Mouse (Mus musculus) embryo, embryonic 10.5 days (tissue): ENCODE results near the gene Furin.
A peak's percentile ranks its signal among the peaks of the same experiment; 100 is the strongest.

Source experiments
- DNase-seq: peaks from one replicate; pipeline ENCODE4 v3.0.0-alpha.2; 2015; ENCODE audit warnings: low spot score

Gene Furin

DNA sequence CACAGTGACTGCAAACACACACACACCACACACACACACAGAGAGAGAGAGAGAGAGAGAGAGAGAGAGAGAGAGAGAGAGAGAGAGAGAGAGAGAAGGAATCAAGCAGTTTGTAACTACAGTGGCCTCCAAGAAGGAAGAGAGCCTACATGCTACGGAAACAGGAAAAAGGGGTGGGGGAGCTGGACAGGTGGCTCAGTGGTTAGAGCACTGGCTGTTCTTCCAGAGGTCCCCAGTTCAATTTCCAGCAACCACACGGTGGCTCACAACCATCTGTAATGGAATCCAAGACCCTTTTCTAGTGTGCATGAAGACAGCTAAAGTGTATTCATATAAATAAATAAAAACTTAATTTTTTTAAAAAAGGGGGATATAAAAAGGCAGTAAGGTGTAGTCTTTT lies 32.6 kb downstream of the Furin start:
- no peak for DNase-seq

DNA sequence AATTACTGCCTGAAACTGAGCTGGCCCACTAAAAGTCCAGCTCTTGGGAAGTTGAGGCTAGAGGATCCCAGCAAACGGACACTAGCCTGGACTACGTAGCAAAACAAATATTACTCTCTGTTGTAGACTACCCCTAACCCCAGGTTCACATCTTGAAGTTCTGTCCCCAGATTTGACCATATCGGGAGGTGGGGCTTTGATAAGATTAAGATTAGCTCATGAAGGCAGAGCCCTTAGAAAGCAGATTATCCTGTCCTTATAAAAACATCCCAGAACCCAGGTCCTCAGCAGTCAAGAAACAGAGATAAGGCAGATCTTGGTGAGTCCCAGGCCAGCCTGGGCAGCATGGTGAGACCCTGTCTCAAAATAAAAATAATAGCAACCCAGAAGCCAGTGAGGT lies 33.1 kb downstream of the Furin start:
- DNase-seq: no peak

DNA sequence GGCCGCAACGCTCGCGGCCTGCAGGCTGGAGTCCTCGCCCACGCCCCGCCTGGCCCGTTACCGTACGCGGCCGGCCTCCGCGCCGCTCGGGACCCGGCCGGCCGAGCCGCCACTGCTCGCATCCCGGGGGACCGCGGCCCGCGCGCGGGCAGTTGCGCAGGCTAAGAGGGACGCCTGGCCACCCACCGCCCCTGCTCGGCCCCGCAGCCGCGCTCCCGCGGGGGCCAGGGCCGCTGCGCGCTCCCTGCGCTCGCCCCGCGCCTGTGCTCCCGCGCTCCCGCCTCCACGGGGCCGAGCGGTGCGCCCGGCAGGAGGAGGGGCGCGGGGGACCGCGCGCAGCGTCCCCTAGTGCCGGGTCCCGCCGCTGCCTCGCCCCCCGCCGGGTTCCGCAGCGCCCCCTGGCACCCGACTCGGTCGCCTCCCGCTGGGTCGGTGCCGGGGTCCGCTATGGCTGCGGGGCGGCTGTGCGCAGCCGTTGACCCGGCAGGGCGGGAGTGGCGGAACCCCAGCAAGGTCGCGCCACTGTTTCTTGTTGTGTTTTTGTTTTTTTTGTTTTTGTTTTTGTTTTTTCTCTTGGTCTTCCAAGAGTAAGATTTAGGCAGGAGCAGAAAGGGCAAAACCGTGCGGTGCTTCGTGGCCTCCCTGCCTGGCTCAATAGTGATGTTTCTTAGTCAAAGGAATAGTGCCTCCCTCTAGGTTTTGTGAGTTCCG lies 34.0 kb downstream of the Furin start, which contains the start of gene Man2a2:
TSS of gene Man2a2 (minus strand) at position 335 of the 711 bp plus-strand sequence.
- DNase-seq: peak; percentile 82

DNA sequence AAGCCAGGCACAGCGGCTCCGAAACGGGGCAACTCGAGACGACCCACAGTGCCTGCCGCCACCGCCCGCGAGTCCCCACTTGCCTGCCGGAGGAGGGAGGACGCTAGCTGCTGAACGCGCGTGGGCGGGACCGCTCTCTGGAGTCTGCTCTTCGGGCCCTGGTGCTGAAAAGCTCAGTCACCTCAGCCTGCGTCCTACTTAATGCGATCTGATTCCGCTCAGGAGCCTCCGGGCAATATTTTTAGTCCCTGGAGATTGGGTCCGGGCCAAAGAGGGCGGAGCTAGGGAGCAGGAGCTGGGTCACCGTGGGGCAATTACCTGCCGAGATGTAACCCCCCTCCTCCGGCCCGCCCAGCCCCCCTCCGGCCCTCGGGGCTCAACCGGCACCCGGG lies 34.6 kb downstream of the Furin start:
- peak; percentile 71 for DNase-seq

DNA sequence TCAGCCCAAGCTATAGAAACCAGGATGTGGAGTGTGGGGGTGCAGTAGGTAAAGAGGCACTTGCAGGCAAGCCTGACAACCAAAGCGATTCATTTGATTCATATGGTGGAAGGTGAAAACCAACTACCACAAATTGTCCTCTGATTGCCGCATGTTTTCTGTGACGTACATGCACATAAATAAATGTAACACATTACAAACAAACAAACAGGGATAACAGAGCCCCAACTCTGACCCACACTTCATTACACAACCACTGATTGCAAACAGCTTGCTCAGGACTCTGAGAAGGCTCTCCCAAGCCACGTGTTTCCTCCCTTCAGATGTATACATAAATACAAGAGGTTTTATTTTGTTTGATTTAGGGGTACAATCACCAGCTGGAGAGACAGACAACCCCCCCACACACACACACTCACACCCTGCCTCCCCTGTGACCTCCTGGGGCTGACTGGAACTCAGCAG lies 35.2 kb downstream of the Furin start:
- no peak for DNase-seq

DNA sequence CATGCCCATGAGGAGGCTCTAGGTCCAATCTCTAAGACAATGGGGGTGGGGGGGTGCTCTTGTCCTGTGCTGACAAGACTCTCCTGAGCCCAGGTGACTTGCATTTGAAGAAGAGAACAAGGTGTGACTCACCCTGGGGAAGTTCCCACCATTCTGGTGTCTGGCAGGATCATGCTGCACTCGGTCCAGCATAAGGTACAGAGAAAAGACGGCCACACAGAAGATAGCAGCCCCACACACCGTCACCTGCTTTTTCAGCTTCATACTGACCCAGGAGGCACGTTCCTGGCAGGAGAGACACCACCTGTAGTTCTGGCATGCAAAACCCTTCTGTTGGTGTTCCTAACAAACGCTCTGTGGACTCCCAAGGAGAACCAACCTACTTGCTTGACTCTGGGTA lies 35.8 kb downstream of the Furin start:
- DNase-seq: no peak

DNA sequence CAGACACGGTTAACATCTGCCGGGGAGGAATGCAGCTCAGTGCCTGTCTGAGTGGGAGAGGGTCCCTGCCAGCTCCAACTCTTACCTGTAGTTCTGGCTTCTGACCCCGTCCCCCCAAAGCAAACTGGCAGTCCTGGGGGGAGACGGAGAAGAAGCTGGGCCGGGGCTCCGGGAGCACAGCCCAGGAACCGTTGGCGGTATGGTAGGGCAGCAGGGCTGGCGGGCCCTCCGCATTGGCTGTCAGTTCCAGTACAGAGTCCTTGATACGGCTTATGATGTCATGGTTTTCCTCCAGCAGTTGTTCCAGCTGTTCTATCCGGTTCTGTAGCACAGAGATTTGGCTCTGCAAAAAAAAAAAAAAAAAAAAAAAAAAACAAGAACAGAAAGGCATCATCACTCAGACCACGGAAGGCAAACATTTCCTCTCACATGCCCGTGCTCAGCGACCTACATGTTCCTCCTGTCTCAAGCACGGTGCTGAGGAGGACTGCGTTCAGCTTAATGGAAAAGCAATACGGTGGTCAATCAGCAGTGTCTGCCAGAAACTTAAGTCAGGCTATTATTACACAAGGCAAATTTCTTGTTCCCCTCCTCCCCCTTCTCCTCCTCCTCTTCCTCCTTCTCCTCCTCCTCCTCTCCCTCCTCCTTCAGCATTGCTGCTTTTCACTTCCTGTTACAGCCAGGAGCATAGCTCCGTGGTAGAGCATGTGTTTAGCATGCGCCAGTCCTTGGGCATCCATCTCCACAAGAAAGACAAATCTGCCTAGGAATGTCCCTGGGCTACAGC lies 36.4 kb downstream of the Furin start:
- no peak for DNase-seq

DNA sequence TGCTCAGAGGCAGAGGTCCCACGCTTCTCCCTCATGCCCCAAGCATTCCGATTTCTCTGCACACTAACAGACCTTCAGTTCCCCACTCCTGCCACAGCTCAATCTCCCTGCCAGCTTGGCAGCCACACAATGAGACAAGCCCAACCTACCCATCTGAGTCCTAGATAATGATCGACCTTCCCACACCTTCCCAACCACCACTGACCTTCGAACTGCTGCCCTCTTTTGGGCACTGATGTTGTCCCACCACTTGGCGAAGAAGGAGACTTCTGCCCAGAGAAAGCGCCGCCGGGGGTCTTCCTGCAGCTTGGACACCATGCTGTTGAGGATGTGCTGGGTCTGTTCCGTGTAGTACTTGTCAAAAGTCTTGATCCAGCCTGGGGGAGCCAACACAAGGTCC lies 37.2 kb downstream of the Furin start:
- DNase-seq: no peak

DNA sequence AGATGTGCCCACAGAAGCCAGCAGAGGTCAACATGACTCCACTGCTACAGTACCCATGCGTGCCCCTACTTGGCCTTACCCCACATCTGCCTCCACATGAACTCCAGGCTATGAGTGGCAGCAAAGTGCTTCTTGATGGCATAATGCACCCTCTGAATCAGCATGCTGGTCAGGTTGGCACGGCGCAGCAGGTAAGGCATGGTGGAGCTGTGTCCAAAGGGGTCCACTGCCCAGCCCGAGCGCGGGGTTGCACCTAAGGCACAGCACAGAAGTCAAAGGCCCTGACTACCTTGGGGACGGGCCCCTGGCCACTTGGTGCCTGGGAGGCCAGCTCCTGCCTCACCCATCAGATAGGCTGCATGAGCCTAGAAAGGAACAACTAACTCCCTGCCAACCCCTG lies 38.0 kb downstream of the Furin start:
- no peak for DNase-seq

DNA sequence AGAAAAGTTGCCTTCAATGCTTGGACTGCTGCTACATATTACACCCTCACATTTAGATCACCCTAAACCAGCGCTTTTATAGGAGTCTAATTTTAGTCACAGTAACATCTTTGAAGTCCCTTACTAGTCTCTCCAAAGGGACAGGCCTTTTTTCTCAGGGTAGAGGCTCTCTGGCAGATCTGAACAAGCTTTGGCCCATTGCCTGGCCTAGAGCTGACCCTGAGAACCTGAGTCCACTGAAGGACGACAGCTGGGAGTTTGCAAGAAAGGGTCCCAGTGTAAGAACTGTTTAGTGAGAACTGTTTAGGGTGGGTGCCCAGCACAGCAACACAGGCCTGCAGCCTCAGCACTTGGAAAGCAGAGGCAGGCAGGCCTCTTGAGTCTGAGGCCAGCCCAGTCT lies 39.5 kb downstream of the Furin start:
- no peak for DNase-seq

DNA sequence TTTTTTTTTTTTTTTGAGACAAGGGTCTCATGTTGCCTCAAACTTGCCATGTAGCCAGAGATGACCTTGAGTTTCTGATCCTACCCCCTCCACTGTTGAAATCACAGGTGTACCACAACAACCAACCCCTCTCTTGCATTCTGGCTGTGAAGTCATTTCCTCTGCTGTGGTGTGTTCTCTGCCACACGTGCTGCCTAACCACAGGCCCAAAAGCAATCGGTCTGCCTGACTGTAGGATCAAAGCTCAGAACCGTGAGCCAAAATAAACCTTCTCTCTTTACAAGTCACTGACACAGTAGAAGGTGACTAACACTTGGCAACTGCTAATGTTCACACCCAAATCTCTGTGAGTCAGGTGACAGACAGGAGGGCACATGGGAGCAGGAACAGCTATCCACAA lies 44.8 kb downstream of the Furin start:
- no peak for DNase-seq

DNA sequence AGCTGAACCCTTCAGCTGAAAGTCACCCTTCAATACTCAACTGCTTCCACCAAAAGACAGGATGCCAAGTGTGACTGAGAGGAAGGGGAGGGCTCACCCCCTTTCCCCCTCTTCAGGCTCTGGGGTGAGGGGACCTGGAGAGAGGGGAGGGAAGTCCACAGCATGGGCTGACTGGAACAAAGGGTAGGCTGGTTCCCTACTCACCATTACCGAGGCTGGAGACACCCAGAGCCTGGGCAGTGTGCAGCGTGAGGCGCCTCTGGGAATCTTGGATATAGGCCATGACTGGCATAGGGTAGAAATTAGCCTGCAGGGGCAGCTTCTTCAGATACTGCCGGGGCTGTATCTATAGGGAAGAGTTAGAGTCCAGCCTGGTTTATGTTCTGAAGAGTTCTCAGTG lies 47.2 kb downstream of the Furin start:
- no peak for DNase-seq

DNA sequence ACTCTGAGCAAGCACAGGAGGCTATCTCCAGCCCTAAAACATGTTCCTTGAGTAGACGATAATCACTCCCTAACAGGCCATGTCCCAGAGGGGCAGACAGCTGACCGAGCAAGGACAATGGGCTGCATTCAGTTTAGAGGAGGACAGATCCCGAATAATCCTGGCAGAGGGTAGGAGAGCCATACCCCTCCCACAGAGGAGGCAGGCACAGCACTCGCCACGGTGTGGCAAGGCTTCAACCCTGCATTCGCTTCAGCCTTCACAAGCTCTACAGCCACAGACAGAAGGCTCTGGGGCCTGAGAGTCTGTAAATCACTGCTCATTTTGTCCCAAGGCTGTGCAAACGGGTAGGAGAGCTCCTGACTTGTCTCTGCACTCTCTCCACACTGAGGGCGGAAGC lies 48.1 kb downstream of the Furin start:
- peak; percentile 53 for DNase-seq

DNA sequence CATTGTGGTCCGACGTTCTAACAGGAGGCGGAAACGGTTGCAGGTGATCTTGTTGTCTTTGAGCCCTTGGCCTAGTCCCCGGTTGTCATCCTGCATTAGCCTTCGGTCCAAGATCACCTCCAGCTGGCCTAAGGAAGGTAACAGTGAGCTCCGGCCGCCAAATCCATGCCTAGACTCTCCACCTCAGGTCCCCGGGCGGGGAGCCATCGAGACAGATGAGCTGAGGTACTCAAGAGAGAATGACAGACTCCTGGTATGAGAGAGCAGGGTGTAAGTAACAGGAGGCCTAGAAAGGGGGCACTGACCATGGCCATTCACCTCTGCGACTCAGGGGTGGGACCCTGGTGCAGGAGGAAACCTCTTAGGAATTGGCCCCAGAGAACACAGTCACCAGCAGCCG lies 48.9 kb downstream of the Furin start:
- DNase-seq: no peak

DNA sequence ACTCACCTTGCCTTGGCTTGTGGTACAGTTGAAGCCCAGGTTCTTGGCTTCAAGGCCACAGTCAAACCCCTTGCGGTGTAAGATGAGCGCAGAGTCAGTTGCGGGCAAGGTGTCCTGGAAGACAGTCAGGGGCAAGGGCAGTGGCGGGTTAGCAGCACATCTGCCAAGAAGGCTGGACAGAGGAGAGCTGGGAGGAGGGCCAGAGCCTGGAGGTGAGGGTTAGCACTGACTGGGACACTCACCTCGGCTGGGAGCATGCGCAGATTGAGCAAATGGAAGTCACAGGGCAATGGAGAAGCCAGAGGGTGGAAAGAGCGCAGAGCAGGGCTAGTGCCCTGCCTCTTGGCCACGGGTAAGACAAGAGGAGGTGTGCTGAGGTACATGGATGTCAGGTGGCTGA lies 52.3 kb downstream of the Furin start:
- DNase-seq: no peak

DNA sequence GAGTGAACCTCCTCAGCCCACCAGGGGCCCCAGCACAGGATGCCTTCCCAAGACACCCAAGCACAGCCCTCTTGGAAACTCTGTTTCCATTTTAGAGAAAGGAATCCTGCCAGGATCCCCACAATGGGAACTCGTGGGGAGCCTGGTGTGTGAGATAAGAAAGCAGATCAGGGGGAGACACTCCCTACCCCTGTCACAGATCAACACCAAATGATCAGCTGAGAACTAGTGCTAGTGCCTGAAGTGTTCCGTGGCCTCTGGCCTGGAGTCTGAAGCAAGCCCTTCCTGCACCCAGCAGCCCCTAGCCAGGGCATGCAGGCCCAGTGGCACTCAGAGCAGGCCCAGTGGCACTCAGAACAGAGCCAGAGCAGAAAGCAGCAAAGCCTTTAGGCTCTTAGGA lies 54.4 kb downstream of the Furin start:
- no peak for DNase-seq

DNA sequence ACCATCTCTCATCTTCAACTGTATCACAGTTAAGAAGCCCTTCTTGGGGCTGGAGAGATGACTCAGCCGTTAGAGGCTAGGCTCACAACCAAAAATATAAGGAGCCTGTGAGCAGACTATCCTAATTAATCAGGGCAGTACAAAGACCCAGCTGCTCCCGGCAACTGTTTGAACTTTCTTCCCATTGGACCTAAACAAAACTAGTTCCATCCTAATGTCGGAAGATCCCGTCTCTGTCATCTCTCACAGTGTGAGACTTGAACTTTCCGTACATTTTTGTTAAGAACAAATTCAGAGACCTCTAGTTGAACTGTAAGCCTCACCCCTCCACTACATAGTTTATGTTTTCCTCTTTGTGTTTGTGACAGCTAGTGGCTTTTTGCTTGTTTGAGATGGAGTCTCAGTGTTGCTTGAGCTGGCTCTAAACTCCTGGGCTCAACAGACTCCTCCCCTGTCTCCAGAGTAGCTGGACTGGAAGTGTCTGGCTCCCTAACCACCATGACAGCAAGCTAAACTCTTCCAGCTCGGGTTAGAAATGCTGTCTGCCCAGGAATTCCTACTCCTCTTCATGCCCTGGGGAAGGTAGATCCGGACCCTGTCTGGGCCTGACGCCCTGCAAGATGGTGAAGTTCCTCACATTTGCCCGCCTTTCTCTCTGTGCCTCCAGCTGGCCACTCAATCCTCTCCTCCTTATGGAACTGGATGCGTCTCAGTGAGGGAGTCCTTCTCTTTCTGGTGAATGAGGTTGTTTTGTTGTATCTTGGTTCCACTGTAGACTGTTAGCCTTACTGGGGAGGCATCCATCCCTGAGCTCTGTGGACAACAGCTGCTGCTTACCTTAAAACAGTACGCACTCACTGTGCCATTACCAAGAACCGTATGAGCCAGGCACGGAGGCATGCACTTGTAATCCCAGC lies 57.3 kb downstream of the Furin start:
- DNase-seq: no peak

DNA sequence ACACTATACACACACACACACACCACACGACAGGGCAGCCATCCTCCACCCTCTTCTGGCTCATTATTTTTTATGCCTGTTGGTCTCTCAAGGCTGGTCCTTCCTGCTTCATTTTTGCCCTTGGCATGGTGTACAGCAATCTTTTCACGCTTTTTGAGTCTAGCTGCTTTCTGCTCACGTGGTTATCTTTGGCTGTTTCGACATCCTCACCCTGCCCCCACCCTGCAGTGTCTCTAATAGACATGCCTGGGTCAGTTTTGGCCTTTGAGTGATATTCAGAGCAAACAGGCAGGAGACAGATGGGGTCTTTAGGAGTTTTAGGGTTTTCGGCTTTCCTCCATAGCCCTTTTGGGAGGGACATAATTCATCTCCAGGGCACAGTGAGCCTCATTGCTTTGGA lies 58.4 kb downstream of the Furin start:
- DNase-seq: no peak

DNA sequence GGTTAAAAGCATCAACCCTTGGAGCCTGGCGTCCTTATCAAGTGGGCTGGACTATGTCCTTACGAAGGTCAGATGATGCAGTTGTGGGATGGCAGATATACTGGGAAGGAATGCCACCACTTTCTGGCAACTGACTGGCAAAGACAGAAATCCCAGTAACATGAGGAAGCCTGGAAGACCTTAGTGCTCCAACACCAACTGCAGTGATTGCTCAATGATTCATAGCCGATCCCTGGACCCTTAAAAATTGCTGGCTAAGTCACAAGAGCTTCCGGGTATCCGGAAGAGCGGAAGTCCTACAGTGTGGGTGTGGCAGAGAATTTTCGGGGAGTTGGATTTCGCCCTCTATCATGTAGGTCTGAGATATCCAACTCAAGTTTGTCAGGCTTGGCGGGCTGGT lies 59.1 kb downstream of the Furin start:
- DNase-seq: no peak

DNA sequence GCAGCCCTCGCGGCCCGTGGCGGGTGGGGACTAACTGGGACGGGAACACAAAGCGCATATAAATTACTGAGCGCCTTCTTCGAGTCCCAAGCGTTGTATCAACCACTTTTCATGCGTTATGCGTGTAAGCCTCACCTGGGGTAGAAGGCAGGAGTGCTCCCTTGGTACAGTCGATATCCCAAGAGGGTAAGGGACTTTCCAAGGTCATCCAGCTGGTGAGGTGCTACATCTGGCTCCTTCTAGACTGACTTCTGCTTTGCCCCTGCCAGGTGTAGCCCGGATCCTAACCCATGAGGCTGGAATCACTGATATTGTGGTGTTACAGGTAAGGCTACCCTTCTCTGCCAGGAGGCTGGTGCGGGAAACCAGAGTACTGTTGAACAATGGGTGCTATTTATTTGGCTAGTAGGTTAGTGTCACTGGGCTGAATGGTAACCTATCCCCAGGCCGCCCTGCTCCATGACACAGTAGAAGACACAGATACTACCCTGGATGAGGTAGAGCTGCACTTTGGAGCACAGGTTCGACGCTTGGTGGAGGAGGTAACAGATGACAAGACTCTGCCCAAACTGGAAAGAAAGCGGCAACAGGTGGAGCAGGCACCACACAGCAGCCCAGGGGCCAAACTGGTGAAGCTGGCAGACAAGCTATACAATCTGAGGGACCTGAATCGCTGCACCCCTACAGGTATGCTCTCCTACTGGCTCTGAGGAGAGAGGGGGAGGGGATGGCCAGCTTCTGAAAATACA lies 61.8 kb downstream of the Furin start:
- DNase-seq: no peak

DNA sequence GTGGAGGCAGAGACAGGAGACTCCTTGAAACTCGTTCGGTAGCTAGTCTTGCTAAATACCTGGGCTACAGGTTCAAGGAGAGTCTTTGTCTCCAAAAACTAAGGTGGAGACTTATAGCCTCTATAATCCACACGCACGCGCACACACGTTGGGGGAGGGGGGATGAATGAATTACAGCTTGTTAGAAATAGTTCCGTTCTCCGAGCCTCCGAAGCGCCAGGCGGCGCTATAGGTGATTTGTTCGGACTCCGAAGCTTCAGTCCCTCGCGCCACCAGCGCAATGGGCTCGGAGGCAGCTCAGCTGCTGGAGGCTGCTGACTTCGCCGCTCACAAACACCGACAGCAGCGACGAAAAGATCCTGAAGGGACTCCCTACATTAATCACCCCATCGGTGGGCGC lies 62.4 kb downstream of the Furin start, which contains the start of gene Hddc3:
TSS of gene Hddc3 (plus strand) at position 247 of the 400 bp plus-strand sequence.
- DNase-seq: peak; percentile 98

DNA sequence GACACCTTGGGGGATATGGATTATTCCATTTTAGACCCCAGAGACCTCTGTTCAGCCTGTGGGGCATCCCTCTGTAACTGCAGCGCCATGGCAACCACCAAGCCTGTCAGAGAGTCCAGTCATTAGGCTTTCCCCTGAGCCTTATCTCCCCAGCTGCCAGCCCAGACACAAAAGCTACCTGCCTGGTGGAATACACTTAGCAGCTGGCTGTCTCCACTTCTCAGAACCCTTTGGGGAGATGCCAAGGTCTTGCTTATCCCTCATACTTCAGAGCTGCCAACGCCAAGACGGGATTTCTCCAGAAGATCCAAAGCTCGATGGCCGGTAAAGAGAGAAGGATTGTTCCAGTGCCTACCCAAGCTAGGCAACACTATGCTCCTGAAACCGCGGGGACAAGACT lies 63.4 kb downstream of the Furin start:
- DNase-seq: no peak
